Mouse (Mus musculus): ENCODE data around the gene Adgrg3.

DNA sequence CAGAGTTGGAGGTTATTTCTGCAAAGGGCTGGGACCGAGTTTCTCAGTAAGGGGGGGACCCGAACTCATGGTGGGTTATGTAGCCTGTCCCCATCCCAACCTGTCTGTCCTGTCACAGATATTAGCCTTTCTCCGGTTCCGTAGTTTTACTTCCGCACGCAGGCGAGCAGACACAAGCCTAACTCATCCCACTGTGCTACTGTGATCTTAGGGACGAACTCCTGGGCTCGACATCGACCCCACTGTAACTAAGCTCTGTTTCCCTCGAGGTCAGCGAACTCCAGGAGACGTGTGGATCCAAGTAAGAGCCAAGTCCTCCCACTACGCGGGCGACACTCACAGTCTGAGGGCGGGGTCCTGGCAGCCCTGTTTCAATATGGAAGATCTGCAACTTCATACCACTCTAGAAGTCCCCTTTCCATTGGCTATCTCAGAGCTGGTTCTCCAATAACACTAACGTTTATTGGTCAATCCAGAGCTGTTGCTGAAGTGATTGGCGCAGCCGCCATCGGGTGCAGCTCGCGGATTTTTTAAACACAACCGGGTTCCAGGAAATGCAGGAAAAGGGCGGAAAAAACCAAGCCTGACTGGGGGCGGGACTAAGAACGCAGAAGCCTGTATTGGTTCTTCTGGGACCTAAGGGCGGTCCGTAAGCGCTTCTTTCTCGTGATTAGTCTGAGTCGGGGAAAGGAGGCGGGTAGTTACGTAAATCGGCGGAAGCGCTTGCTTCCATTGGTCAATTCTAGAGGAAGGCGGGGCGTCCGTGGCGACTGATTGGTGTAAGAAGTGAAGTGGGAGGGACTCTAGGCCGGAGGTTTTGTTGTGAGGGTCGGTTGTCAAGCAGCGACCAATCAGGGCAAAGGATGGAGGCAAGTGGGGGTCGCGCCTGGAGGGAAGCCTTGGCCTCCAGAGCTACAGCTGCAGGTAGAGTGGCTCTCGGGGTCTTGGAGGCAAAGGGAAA is 63.2 kb downstream of the Adgrg3 start, which contains the start of gene Katnb1:
- peak; percentile 99 for TF ChIP-seq CHD2 (IDR thresholded peaks at IDR 0.05; ENCODE audit: low read depth, low read length)
- TF ChIP-seq ZC3H11A (IDR thresholded peaks at IDR 0.05; ENCODE audit: borderline replicate concordance, low read depth, low read length): no peak
